Mouse (Mus musculus): ENCODE measurements at regions not wholly inside any gene's neighbourhood (a gene's known extent, or its start where the extent isn't known, plus 50 kb on each side); places are given as distances from the start of the nearest gene placed in this dataset.

- H3K9ac ChIP-seq = no peak overlapping the region
- H3K9me3 ChIP-seq = no peaks in the 10 kb centered on the region
- H3K4me2 ChIP-seq (replicated peaks) = no peak overlapping the region
- no peak overlapping the region for H3K4me3 ChIP-seq
- ATAC-seq (ENCODE audit: insufficient number of reproducible peaks, insufficient read depth, low FRiP score, low TSS enrichment) = no peak
- no peak overlapping the region for H3K27ac ChIP-seq
- no peaks in the 10 kb centered on the region for H3K4me1 ChIP-seq
- no peaks in the 10 kb centered on the region for H3K36me3 ChIP-seq
- WGBS = 89% methylated on average over 4 of the region's 4 CpGs
- no peaks in the 10 kb centered on the region for H3K27me3 ChIP-seq
Measured at GRCm38 (mm10) chr10:120603167-120603566, 126.9 kb upstream of the Hmga2 start.

DNA sequence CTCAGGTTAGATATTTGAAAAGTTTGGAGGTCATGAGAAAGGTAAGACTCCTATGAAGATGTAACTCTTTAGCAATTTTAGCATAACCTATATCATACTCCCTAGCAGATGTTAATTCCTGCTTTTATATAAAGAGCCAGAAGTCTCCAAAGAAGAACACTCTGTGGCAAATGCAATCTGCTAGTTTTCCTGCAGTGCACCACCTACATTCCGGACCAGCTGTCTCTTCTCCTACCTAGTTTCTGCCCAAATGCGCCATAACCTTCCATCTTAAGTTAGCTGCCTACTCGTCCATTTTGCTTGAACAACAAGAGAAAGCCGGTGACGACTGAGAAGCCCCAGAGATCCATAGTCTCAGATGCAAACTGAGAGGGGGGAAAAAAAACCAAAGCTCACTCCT, 124.5 kb upstream of the Hmga2 start:
- no peak for ATAC-seq (ENCODE audit: insufficient number of reproducible peaks, insufficient read depth, low FRiP score, low TSS enrichment)
- WGBS = 84% methylated on average over 5 of the region's 5 CpGs
- Histone ChIP-seq H3K9ac (no peak overlapping the region), H3K27me3 (no peaks in the 10 kb centered on the region), H3K9me3 (no peaks in the 10 kb centered on the region), H3K27ac (no peak overlapping the region), H3K4me3 (no peak overlapping the region), H3K36me3 (no peaks in the 10 kb centered on the region), H3K4me1 (peaks cover 5% of the 10 kb centered on the region; the same call in 1 of the 2 replicates), H3K4me2 (replicated peaks) (no peak overlapping the region)

- no peaks in the 10 kb centered on the region for H3K9me3 ChIP-seq
- H3K4me3 ChIP-seq = no peak overlapping the region
- no peak overlapping the region for H3K4me2 ChIP-seq (replicated peaks)
- H3K9ac ChIP-seq = no peak overlapping the region
- no peak for ATAC-seq (ENCODE audit: insufficient number of reproducible peaks, insufficient read depth, low FRiP score, low TSS enrichment)
- 85% methylated on average over 6 of the region's 6 CpGs for WGBS
- peaks cover 5% of the 10 kb centered on the region; the same call in 1 of the 2 replicates for H3K4me1 ChIP-seq
- no peak overlapping the region for H3K27ac ChIP-seq
- H3K36me3 ChIP-seq = no peaks in the 10 kb centered on the region
- H3K27me3 ChIP-seq = no peaks in the 10 kb centered on the region
Measured at GRCm38 (mm10) chr10:120599551-120599950, 123.3 kb upstream of the Hmga2 start.

DNA sequence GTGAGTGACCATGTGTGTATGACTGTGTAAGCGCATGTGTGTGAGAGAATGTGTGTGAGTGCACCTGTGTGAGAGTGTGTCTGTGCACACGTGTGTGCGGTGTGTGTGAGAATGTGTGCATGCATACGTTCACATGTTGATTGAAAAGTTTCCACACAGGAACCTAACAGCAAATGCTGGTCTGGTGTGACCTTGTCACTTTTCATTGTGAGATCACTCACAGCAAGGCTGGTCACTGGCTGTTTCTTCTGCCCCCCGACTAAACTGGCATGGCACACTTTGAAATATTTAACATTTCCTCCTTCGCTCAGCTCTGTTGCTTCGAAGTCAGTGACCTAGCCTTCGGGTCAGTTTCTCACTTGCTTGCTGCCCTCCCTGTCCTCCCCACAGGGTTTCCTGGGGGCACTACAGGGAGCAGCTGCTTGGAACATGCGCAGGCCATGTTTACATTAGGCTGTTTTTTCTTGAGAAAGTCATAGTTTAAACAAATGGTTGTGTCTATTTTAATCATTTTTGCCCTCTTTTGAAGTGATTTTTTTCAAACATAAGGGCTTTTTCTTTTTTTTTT, 121.1 kb upstream of the Hmga2 start:
- ATAC-seq (ENCODE audit: insufficient number of reproducible peaks, insufficient read depth, low FRiP score, low TSS enrichment) = no peak
- no peak overlapping the region for H3K9ac ChIP-seq
- no peak overlapping the region for H3K27ac ChIP-seq
- H3K4me2 ChIP-seq (replicated peaks) = no peak overlapping the region
- 50% methylated on average over 9 of the region's 9 CpGs for WGBS
- no peak overlapping the region for H3K4me3 ChIP-seq
- no peaks in the 10 kb centered on the region for H3K36me3 ChIP-seq
- H3K4me1 ChIP-seq = peaks cover 5% of the 10 kb centered on the region; the same call in 1 of the 2 replicates
- H3K9me3 ChIP-seq = no peaks in the 10 kb centered on the region
- no peaks in the 10 kb centered on the region for H3K27me3 ChIP-seq

DNA sequence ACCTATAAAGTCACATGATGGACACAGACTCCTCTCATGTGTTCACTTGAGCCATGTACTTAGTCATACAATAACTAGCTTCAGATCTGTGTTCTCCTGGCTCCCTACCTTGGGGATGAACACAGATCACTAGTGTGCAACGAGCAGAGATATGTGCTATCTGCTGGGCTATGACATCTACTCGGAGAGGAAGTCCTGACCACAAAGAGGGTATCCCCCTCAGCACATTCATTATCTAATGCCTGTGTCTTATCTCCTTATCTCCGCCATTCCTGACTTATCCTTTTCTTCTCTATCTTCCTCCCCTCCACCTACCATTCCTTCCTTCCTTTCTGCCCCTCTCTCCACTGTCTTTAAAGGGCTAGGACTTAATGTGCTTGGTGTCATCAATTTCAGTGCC, 118.9 kb upstream of the Hmga2 start:
- H3K9ac ChIP-seq = no peak overlapping the region
- H3K27me3 ChIP-seq = no peaks in the 10 kb centered on the region
- H3K36me3 ChIP-seq = no peaks in the 10 kb centered on the region
- peaks cover 5% of the 10 kb centered on the region; the same call in 1 of the 2 replicates for H3K4me1 ChIP-seq
- no peak for ATAC-seq (ENCODE audit: insufficient number of reproducible peaks, insufficient read depth, low FRiP score, low TSS enrichment)
- H3K9me3 ChIP-seq = no peaks in the 10 kb centered on the region
- H3K4me3 ChIP-seq = no peak overlapping the region
- H3K4me2 ChIP-seq (replicated peaks) = no peak overlapping the region
- H3K27ac ChIP-seq = no peak overlapping the region
- 90% methylated on average over 3 of the region's 3 CpGs for WGBS

- no peaks in the 10 kb centered on the region for H3K36me3 ChIP-seq
- ATAC-seq (ENCODE audit: insufficient number of reproducible peaks, insufficient read depth, low FRiP score, low TSS enrichment) = no peak
- no peaks in the 10 kb centered on the region for H3K9me3 ChIP-seq
- H3K27me3 ChIP-seq = no peaks in the 10 kb centered on the region
- no peak overlapping the region for H3K4me3 ChIP-seq
- H3K27ac ChIP-seq = no peak overlapping the region
- H3K9ac ChIP-seq = no peak overlapping the region
- no peak overlapping the region for H3K4me2 ChIP-seq (replicated peaks)
- peaks cover 5% of the 10 kb centered on the region; the same call in 1 of the 2 replicates for H3K4me1 ChIP-seq
Measured at GRCm38 (mm10) chr10:120593876-120594275, 117.6 kb upstream of the Hmga2 start.

DNA sequence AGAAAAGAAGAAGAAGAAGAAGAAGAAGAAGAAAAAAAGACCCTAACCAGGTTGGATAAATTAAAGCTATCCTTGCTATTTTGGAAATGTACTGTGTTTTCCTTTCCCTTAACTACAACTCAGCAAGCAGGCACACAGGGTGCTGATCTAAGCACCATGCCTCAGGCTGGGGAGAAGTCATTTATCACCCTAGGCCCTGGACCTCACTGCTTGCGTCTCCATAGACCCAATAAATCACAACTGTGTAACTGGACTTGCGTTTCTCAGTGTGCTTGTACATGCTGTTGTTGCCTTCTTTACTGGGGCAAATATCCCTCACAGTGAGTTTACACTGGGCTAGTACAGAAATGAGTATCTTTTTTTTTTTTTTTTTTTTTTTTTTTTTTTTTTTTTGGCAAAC, 113.4 kb upstream of the Hmga2 start:
- Histone ChIP-seq H3K4me1 (0 out of 2 replicates have a peak, but pooled peaks cover 6% of the 10 kb centered on the region), H3K27ac (no peak overlapping the region), H3K4me2 (replicated peaks) (no peak overlapping the region), H3K9me3 (no peaks in the 10 kb centered on the region), H3K9ac (no peak overlapping the region), H3K27me3 (no peaks in the 10 kb centered on the region), H3K36me3 (no peaks in the 10 kb centered on the region), H3K4me3 (no peak overlapping the region)
- no peak for ATAC-seq (ENCODE audit: insufficient number of reproducible peaks, insufficient read depth, low FRiP score, low TSS enrichment)
- 85% methylated on average over 2 of the region's 2 CpGs for WGBS

- peak overlapping the region; percentile 69 for H3K27ac ChIP-seq
- no peak for ATAC-seq (ENCODE audit: insufficient number of reproducible peaks, insufficient read depth, low FRiP score, low TSS enrichment)
- 0 out of 2 replicates have a peak, but pooled peaks cover 6% of the 10 kb centered on the region for H3K4me1 ChIP-seq
- no peaks in the 10 kb centered on the region for H3K36me3 ChIP-seq
- no peak overlapping the region for H3K9ac ChIP-seq
- H3K4me2 ChIP-seq (replicated peaks) = no peak overlapping the region
- whole genome bisulfite sequencing = 31% methylated on average over 8 of the region's 8 CpGs
- H3K9me3 ChIP-seq = no peaks in the 10 kb centered on the region
- no peaks in the 10 kb centered on the region for H3K27me3 ChIP-seq
- no peak overlapping the region for H3K4me3 ChIP-seq
Measured at GRCm38 (mm10) chr10:120587854-120588633, 111.8 kb upstream of the Hmga2 start.

- WGBS = 84% methylated on average over 3 of the region's 3 CpGs
- Histone ChIP-seq H3K9ac (no peak overlapping the region), H3K36me3 (no peaks in the 10 kb centered on the region), H3K27me3 (no peaks in the 10 kb centered on the region), H3K4me1 (0 out of 2 replicates have a peak, but pooled peaks cover 13% of the 10 kb centered on the region), H3K27ac (peak overlapping the region; percentile 69; the same call in 1 of the 2 replicates), H3K9me3 (no peaks in the 10 kb centered on the region), H3K4me3 (no peak overlapping the region), H3K4me2 (replicated peaks) (no peak overlapping the region)
- no peak for ATAC-seq (ENCODE audit: insufficient number of reproducible peaks, insufficient read depth, low FRiP score, low TSS enrichment)
Measured at GRCm38 (mm10) chr10:120587179-120587578, 110.9 kb upstream of the Hmga2 start.

DNA sequence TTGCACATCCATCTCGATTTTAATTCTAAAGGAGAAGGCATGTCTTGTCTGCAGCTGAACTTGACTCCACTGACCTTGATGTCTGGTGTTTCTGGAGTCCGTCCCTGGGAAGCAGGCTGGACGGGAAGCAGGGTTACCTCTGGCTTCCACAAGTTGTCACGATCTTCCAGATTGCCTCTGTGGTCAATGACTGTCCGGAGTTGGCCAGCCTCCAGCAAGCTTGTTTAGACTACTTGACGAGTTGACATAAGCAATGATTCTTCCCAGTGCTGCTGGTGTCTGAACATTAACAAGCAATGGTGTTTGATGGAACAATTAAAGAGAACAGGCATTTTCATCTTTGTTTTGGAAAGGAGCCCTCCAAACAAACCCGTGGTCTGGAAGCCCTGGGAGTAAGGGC, 106.2 kb upstream of the Hmga2 start:
- H3K4me2 ChIP-seq (replicated peaks) = no peak overlapping the region
- no peaks in the 10 kb centered on the region for H3K27me3 ChIP-seq
- H3K9ac ChIP-seq = no peak overlapping the region
- H3K4me3 ChIP-seq = no peak overlapping the region
- H3K9me3 ChIP-seq = no peaks in the 10 kb centered on the region
- ATAC-seq (ENCODE audit: insufficient number of reproducible peaks, insufficient read depth, low FRiP score, low TSS enrichment) = no peak
- H3K4me1 ChIP-seq = 0 out of 2 replicates have a peak, but pooled peaks cover 7% of the 10 kb centered on the region
- H3K27ac ChIP-seq = no peak overlapping the region
- H3K36me3 ChIP-seq = no peaks in the 10 kb centered on the region
- 61% methylated on average over 7 of the region's 7 CpGs for WGBS

- WGBS = 90% methylated on average over 6 of the region's 6 CpGs
- ATAC-seq (ENCODE audit: insufficient number of reproducible peaks, insufficient read depth, low FRiP score, low TSS enrichment) = no peak
- Histone ChIP-seq H3K4me3 (no peak overlapping the region), H3K36me3 (no peaks in the 10 kb centered on the region), H3K27me3 (no peaks in the 10 kb centered on the region), H3K9me3 (no peaks in the 10 kb centered on the region), H3K4me2 (replicated peaks) (no peak overlapping the region), H3K9ac (no peak overlapping the region), H3K4me1 (0 out of 2 replicates have a peak, but pooled peaks cover 12% of the 10 kb centered on the region), H3K27ac (no peak overlapping the region)
Measured at GRCm38 (mm10) chr10:120581547-120581946, 105.3 kb upstream of the Hmga2 start.

DNA sequence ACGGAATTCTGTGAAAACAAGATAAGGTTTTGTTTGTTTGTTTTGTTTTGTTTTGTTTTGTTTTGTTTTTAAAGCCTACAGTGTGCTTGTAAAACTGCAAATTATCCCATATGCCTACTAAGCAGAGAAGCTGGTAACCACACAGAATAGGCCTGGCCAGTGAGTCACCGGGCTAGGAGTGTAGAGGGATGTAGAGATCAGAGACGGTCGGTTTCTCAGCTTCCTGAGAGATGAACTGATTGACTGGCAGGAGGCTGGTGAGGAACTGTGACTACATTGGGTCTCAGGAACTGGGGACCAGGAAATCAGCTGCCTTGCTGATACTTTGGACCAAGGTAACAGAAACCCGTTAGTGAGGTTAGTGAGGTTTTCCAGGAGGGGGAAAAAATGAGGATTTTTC, 100.6 kb upstream of the Hmga2 start:
- H3K4me1 ChIP-seq = 0 out of 2 replicates have a peak, but pooled peaks cover 12% of the 10 kb centered on the region
- 60% methylated on average over 5 of the region's 5 CpGs for WGBS

More for the DNA sequence above, 100.6 kb upstream of the Hmga2 start:
- no peaks in the 10 kb centered on the region for H3K36me3 ChIP-seq
- no peaks in the 10 kb centered on the region for H3K27me3 ChIP-seq
- no peak overlapping the region for H3K9ac ChIP-seq
- no peaks in the 10 kb centered on the region for H3K9me3 ChIP-seq
- H3K4me3 ChIP-seq = no peak overlapping the region
- H3K27ac ChIP-seq = no peak overlapping the region
- no peak overlapping the region for H3K4me2 ChIP-seq (replicated peaks)
- ATAC-seq (ENCODE audit: insufficient number of reproducible peaks, insufficient read depth, low FRiP score, low TSS enrichment) = no peak
